Mouse (Mus musculus) right cerebral cortex, postnatal 4 days (tissue): ENCODE results near the gene Fam213a.

ENCODE experiments used
- DNase-seq: peaks from one replicate; pipeline ENCODE4 v3.0.0-alpha.2; 2022

Gene Fam213a

DNA sequence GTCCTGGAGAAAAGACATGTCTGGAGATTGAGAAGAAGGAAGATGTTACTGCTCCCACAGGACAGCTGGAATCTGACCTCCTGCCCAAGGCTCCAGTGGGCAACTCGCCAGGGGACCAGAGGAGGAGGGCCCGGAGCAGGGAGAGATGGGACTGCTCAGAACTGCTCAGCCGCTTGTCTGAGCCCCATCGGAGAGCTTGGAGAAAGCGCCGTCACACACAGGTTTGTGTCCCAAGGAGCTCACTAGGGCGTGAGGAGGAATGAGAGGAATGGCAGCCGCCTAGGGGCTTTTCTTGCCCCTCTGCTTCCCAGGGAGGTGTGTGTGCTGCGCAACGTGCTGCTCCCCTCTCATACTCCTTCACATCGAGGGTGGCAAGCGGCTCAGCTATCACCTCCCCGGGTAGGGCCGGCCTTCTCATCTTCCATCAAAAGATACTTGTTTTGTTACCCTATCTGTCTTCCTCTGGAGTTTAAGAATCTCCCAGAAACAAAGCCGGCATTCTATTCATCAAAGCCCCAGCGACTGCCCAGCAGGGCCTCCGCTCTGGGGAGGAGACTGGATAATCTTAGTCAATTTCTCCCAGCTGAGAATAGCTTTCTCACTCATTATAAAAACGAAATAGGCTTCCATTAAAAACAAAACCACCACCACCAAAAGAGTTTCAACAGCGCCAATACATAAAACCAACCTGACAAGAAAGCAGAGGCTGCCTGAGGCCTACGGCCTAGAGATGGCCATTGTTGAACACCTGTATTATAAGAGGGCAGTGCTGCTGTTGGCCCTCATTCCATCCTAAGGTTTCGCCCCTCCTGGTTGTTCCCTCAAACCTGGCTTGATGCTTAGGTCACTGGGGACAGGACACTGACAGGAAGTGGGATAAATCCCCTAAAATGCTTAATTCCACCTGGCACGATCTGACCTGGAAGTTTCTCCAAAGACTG, 9.1 kb downstream of the Fam213a start:
- peak; percentile 39 for DNase-seq

DNA sequence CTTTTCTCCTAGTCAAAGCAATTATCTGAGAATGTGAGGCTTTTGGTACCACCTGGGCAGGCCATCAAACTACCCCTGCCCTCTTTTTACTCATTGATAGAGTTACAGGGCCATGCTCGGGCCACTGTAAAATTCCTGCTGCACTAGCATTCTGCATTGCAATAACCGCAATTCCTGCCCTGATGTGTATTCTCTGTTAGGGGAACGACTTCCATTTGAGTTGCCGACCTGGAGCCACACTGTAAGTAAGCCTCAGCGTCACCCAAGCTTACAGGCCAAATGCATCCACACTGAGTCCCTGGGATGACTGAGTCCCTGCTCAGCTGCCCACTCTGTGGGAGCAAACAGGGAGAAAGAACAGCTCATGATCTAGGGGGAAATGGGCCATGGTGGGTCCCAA, 12.0 kb downstream of the Fam213a start:
- DNase-seq, result no peak

DNA sequence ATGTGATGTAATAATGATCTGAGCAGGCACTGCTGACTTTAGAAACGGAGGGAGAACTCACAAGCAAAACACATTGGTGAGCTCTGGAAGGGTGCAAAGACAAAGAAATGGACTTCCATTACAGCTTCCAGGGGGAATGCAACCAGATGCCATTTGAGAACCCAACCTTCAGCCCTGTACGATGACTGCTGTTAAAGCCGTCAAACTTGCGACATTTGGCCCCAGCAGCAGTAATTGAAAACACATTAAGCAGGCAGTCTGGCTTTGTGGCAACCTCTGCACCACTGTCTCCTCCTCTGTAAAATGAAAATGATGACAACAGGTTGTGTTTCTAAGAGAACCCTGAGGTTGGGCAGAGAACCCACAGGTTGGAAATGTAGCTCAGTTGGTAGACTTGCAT, 12.8 kb downstream of the Fam213a start:
- DNase-seq, result no peak

DNA sequence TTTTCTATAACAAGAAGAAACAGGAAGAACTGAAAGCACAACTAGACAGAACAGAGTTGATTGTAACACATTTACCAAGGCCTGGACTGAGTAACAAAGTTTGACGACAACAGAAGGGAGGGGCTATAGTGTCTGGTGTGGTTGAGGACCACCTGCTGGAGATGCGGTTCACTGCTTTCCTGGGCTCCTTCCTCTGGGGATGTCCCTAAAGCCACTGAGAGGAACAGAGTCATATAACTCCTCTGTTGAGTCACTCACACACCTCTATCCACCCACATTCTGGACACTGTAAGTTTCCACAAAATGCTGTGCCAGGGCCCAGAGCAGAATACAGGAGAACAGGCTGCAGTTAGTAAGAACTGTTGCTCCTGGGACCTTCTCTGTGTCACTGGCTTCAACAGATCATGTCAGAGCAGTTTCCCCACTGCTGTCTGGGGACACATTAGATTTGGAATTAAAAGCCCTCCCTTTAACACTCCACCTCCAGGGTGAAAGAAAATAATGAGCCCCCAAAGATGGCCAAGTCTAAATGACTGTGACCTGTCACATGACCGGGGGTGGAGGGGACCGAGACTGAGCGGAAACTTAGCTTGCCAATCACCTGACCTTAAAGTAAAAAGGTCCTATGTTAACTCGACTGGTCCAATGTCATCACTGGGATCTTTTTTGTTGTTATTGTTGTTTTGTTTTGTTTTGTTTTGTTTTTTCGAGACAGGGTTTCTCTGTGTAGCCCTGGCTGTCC, 13.5 kb downstream of the Fam213a start:
- no peak for DNase-seq

DNA sequence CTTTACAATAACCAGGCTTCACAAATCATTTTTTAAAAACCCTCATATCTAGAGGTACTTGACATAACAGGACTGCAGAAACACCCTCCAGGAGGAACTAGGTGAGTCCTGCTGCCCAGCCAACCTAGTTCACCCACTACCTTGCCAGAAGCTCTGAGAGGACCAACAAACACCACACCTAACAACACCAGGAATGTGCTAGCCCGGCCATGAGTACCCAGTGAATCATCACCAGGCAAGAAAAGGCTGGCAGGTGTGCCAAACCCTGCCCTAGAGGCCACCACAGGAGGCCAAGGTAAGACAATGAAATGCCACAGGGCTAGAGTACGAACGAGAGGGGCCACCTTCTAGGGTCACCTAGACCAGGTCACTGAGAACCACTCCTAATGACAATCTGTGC, 17.4 kb downstream of the Fam213a start:
- DNase-seq, result no peak

DNA sequence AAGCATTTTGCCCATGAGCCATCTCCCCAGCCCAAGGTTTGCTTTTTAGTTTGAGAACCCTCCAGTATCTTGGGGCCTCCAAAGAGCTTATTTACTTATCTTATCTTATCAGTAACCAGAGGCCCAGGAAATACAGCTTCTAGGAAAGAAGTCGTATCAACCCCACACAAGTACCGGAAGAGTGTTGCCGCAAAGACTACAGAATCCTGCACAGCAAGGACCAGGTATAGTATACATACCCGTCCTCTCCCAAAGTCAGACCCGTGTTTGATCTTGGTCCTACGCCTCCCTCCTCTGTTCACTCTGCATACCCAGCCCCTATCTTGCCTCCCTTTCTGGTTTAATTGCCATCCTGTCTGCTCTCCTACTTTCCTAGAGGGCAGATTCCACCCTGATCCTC, 21.1 kb downstream of the Fam213a start:
- no peak for DNase-seq

DNA sequence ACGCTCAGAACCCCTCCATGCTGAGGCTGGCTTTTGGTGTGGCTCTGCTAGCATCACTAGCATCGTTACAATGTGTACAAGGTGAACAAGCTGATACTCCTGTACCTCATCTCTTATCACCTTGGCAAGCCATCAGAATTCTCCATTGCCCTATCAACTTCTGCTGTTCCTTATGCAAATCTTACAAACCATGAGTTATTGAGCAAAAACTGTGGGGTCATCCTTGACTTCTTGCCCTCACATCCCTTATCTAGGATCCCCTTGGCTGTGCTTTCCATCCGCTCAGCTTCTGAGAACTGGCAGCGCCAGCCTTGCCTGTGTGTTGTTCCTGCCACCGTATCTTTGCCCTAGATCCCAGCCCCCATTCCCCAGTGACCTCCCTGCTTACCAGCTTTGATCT, 24.8 kb downstream of the Fam213a start:
- no peak for DNase-seq

DNA sequence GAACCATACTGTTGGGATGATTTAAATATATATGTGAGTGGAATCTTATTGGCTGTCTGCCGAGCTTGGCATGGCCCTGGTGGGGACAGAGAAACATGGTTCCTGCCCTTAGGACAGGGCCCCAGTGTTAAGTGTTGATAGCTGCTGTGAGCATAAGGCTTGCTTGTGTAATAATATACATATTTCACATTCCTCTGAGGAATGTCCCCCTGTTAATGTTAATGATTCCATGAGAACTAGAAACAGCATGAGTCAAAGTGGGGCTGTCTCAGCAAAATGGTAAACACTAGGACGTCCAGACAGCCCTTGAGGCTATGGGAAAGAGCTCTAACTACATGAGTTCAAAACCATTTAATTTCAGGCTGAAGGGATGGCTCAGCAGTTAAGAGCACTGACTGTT, 26.4 kb downstream of the Fam213a start:
- DNase-seq, result no peak

DNA sequence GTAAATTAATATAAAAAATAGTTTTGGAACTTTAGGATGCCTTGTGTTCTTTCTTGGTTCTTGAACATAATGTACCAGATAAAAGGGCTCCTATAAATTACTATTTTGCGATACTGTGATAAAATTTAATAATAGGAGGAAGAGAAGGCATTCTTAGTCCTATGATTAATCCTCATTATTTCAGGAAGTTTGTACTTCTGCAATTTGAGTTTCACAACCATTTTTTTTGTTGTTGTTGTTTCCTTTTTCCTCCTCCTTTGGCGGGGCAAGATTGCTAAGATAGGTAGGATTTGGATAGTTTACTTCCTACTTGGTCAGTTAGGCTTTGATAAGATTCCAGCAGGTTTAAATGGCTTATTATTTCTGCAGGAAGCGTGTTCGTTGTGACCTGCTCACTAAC, 28.0 kb downstream of the Fam213a start:
- DNase-seq, result no peak

DNA sequence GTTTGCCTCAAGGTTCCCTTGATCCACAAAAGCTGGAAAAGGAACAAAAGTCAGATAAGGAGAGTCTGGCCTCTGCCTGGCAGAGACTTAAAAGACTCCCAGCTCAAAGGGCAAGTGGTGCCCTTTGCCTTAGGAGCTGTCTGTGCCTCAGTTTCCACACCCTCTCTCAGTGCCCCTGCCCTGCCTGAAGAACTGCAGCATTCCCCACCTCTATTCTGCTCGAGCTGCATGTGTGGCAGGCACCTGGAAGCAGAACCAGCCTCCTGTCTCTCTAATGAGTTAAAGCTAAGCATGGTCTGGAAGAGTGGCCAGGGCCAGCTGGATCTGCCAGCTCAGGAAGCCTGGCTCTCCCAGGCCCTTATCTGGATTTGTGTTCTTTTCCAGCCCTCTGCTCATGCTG, 33.9 kb downstream of the Fam213a start:
- no peak for DNase-seq

DNA sequence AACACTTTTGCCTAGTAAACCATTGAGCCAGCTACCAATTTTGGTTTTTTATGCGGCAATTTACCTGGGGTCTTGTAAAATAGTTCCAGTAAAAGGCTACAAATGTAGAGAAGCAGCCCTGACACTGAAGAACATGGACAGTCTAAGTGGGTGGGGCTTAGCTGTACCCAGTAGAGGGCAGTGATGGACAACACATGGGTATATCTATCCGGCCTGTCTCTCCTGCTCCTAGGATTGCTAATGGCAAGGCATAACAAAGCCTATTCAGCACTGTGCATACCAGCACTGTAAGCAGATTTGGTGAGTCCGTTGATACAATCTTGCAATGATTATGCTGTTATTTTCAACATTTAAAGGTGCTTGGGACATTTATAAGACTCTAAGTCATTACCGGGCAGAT, 34.6 kb downstream of the Fam213a start:
- DNase-seq, result no peak

DNA sequence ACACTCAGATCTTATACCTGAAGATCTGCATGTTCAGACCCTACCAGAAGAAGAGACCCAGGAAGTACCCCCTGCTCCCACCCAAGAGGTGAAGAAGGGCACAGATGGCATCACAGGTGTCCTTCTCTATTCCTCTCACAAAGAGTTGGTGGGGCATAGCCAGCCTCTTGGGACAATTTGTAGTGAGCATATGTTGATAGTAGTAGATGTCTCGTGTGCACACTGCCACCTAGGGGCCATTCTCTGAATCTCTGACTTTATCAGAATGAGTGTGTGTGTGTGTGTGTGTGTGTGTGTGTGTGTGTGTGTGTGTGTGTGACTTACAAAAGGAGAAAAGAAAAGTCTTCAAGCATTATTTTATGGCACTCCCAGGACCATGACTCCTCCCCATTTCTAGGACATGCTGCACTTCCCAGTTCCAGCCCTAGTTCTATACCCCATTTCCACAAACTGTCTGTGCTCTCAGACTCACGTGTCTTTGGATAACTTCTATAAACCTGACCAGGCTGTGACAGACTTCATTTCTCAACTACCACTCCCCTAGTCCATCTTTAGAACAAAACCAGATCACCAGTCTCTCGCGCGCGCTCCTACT, 38.4 kb downstream of the Fam213a start:
- peak; percentile 71 for DNase-seq

DNA sequence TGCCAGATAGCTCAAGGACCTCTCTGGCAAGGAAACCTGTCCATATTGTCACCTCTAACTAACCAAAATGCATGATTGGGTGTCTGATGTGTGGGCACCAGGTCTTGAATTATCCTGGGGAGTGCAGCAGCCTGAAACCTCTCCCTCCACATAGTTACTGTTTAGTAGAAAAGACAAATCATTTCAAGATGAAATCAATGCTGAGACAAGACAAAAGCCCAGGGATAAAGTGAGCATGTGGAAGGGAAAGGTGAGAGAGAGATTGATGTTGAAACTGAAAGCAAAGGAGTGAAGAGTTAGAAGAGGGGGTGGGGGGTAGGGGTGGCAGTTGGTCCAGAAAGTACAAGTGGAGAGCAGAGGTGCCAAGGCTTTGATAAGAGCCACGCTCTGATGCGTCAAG, 45.5 kb downstream of the Fam213a start:
- no peak for DNase-seq

DNA sequence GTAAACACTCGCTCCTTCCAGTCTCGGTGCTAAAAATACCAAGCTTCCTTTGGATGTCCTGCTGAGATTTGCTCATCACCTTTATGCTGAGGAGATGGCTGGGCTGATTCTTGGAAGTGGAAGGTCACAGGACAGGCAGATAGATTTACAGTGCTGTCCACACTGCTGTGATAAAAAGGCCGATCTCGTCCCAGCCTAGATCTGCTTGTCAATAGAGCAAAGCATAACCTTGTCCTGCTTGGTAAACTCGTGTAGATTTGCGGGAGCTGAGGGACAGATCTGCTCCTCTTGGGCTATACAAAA, 46.0 kb downstream of the Fam213a start:
- no peak for DNase-seq

DNA sequence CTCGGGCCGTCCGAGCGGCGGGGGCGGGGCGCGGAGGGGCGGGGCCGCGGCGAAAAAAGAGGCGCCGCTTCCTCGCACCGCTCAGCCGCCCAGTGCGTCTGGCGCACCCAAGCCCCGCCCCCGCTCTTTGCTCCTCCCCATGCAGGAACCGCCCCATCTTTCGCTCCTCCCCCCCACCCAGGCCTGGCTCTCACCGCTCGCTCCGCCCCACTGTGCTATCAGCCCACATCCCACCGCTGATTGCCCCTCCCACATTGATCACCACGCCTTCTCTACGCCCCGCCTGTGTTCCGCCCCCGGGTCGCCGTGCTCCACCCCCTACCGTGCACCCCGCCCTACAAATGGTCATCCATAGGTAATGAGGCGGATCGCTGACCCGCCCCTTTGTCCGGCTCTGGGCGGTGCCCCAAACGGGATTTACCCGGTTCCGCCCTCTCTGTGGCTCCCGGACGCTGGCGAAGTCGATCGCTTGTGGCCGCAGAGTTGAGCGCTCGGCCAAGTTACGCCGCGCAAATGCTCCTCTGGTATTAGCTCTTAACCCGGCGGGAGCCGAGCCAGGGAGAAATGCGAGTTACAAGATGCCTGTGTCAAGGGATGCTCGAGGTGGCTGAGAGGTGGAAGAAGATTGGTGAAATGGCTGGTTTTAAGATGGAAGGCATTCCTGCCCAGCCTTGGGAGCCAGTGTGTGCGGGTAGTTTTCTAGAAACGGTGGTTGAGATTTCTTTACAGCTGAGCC, 46.6 kb downstream of the Fam213a start:
- peak; percentile 97 for DNase-seq

DNA sequence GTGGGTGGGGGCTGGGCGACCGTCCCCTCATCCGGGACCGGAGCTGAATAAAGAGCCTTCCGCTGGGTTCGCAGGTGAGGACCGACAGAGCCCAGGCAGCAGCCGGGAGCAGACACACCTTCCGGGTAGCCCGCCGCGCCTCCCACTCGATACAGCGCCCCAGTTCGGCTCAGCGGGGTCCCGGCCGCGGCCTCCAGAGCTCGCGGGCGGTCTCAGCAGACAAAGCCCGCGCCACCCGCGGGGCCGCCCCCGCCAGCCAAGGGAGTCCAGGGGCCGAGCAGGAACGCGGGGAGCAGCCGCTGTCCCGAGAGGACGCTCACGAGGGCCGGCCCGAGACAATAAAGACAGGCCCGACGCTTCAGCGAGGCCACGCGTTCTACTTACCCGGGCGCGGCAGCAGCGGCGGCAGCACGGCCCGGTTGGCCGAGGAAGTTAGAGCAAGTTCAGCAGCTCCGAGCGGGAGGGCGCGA, 47.2 kb downstream of the Fam213a start, which contains the start of gene Tspan14:
Tspan14 (minus strand) TSS at position 416 of the 470 bp plus-strand sequence.
- peak; percentile 60 for DNase-seq

DNA sequence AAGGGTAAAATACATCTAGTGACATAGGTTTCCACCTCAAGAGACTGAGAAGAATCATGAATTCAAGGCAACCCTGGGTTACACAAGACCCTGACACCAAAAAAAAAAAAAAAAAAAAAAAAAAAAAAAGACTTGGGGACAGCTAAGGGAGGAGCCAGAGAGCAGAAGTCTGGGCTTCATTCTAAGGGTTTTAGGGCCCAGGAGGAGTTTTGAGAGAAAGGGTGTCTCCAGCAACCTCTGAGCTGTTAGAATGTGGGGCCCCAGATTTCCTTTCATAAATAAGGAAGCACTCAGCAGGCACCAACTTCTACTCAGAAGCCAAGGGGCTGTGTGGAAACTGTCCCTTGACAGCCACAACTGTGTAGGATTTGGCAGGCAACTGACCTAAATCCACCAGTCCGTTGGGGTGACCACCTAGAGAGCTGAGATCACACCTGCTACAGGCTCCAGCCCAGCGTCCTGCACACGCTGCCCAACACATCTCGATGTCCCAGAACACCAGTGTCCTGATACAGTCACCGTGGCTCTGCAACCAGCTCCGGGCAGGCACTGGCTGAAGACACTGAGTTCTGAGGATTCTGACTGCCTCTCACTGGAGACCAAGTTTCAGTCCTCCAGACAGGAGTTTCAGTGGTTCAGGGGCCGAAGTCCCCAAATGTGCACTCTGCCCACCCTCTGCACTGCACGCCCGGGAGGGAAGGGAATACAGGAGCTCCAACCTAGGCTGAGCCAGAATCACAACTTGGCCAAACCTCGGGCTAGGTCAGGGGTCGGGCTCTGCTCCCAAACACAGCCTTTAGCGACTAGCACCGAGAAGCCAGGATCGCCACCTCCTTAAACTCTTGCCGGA, 47.9 kb downstream of the Fam213a start:
- no peak for DNase-seq

DNA sequence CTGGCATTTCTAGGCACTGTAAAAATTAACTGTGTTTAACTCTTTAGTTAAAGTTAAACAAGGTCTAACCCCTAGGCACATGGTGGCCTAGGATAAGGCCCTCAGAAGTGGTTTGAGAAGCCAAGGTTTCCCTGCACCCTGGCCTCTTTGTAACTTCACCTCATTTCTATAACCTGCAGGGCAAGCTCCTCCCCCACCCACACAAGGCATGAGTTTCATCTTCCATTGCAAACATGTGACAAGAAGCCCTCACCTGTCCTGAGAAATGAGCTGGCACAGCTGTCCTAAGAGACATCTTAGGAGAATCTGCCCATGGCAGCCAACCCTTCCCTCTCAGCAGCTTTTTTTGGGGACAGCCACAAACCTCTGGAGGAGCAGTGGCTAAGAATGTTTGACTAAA, 48.7 kb downstream of the Fam213a start:
- DNase-seq, result no peak

DNA sequence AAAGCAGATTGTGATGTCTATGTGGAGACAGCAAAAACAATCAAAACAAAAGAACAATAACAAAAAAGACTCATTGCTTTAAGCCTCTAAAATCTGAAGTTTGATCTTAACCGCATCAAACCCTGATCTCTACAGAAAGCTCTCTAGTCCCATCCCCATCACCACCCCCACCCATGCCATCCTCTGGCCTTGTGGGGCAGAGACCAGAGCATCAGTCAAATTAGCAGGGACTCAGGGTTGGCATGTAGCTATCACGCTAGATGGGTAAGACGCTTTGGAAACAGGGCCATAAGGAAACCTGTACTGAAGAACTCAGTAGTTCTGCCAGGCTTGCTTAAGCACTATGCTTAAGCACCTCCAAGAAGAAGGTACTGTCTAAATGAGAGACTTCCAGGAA, 49.4 kb downstream of the Fam213a start:
- no peak for DNase-seq

DNA sequence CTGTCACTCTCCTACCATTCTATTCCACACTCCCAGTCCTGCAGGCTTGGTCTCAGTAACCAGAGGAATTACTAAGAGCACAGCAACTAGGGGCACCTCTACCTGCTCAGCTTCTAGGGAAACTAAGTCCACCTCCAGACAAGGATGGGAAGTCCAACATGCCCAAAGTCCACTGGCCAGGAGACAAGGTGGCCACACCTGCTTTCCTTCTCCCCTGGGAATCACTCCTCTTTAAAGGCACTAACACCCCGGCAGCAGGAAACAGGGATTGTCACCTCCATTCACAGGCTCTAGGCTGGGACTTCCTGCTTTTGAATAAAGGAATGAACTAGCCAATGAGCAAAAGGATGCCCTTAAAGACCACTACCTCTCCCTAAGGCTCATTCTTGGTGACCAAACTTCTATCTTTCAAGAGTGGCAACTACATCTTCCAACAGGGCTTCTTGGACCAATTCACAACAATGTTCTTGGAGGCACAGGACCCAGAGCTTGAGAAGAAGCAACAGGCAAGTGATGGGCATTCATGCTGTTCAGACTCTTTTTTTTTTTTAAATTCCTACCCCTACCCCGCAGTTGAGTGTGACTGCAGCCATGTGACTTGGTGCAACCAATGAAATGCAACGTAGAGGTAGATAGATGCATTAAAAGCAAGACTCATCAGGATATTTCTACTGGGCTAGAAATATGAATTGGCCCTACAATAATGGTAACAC, 49.9 kb downstream of the Fam213a start:
- DNase-seq, result no peak
